Comparison of ENCODE assay signal across 31 mouse cellular contexts in the genomic region with DNA sequence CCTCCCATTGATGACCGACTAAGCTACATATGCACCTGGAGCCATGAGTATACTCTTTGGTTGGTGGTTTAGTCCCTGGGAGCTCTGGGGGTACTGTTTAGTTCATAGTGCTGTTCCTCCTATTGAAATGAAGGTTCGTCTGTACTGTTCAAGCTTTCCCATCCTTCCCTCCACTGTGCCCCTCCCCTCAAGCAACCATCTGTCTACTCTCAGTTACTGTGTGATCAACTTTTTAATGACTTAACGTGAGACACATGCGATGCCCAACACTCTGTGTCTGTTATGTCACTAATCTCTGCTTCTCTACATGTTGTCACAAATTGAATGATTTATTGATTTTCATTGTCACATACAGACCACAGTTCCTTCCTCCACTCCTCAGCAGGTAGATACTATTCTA.
DNase-seq lines count a peak whose midpoint lies in the region; ATAC-seq lines count a peak whose summit lies in the region.
"Had no signal": no experiment of that assay in that cellular context is flagged by ENCODE, and none has a peak within 500 bp of the region (broad histone marks: within the 10 kb centered on the region; RNA-seq: fewer than 3 reads in every experiment).

No protein-coding gene starts in this region.

- no peak overlapping the region for H3K9ac ChIP-seq in forebrain, embryonic 14.5 days (ENCODE audit: low read length)
- no peak overlapping the region for H3K9ac ChIP-seq in forebrain, embryonic 11.5 days (ENCODE audit: low read length)
- H3K9ac ChIP-seq in midbrain, embryonic 16.5 days (ENCODE audit: low read depth, low read length) = no peak overlapping the region
- H3K9ac ChIP-seq in midbrain, embryonic 13.5 days (replicated peaks) = no peak overlapping the region
- no peak overlapping the region for H3K9ac ChIP-seq in forebrain, embryonic 16.5 days (replicated peaks; ENCODE audit: low read depth, low read length)
- H3K9ac ChIP-seq: embryonic facial prominence, embryonic 13.5 days; heart, embryonic 12.5 days; heart, embryonic 15.5 days; hindbrain, embryonic 15.5 days had no signal

- no peaks in the 10 kb centered on the region for H3K4me1 ChIP-seq in forebrain, embryonic 14.5 days (ENCODE audit: control insufficient read depth, insufficient read depth, low read length)
- no peaks in the 10 kb centered on the region for H3K4me1 ChIP-seq in forebrain, embryonic 11.5 days (replicated peaks; ENCODE audit: control insufficient read depth, insufficient read depth, low read length)
- H3K4me1 ChIP-seq in midbrain, embryonic 16.5 days (ENCODE audit: control insufficient read depth, insufficient read depth, low read length) = no peaks in the 10 kb centered on the region
- no peaks in the 10 kb centered on the region for H3K4me1 ChIP-seq in midbrain, embryonic 13.5 days (replicated peaks)
- no peaks in the 10 kb centered on the region for H3K4me1 ChIP-seq in forebrain, embryonic 16.5 days (replicated peaks; ENCODE audit: control insufficient read depth, insufficient read depth, low read length)
- H3K4me1 ChIP-seq: hindbrain, embryonic 10.5 days; hindbrain, embryonic 15.5 days had no signal

- peak; percentile 69; the same call in 1 of the 2 replicates for ATAC-seq in forebrain, embryonic 14.5 days
- no peak for ATAC-seq in forebrain, embryonic 11.5 days (replicated peaks; ENCODE audit: low FRiP score)
- ATAC-seq in midbrain, embryonic 16.5 days = 0 out of 2 replicates have a peak, but pooled peaks have one; percentile 36
- ATAC-seq in midbrain, embryonic 13.5 days = no peak
- ATAC-seq in forebrain, embryonic 16.5 days = peak; percentile 65; the same call in 1 of the 2 replicates
- ATAC-seq: intestine, postnatal 0 days; Patski had no signal

- DNase-seq in forebrain, embryonic 14.5 days (ENCODE audit: low spot score) = peak; percentile 16
- DNase-seq in forebrain, embryonic 11.5 days (ENCODE audit: low spot score) = no peak
- DNase-seq in gastrocnemius, postnatal 25 days = no peak
- DNase-seq: adrenal gland, postnatal 10 days; adrenal gland, postnatal 36 days; B cell, adult 2 months; cerebellum, adult 11 months; cerebellum, adult 8-10 months; cerebellum, postnatal 10 days; cerebellum, postnatal 36 days; embryo, embryonic 11 days; gastrocnemius, adult 2 months; gastrocnemius, postnatal 14 days; heart, adult 18-20 months; heart, postnatal 10 days; heart, postnatal 36 days; kidney, adult 2 months had no signal

- H3K27ac ChIP-seq in forebrain, embryonic 14.5 days (ENCODE audit: low read depth, low read length) = no peak overlapping the region
- no peak overlapping the region for H3K27ac ChIP-seq in forebrain, embryonic 11.5 days (ENCODE audit: low read depth, low read length)
- no peak overlapping the region for H3K27ac ChIP-seq in midbrain, embryonic 16.5 days (ENCODE audit: low read length)
- H3K27ac ChIP-seq in midbrain, embryonic 13.5 days = no peak overlapping the region
- no peak overlapping the region for H3K27ac ChIP-seq in forebrain, embryonic 16.5 days (ENCODE audit: low read length)
- H3K27ac ChIP-seq: embryonic facial prominence, embryonic 10.5 days; embryonic facial prominence, embryonic 13.5 days; gastrocnemius, adult 2 months; heart, embryonic 15.5 days; hindbrain, embryonic 10.5 days; hindbrain, embryonic 15.5 days had no signal

- no peaks in the 10 kb centered on the region for H3K36me3 ChIP-seq in forebrain, embryonic 14.5 days (ENCODE audit: control insufficient read depth, insufficient read depth, low read length)
- H3K36me3 ChIP-seq in forebrain, embryonic 11.5 days (ENCODE audit: control insufficient read depth, insufficient read depth, low read length) = no peaks in the 10 kb centered on the region
- no peaks in the 10 kb centered on the region for H3K36me3 ChIP-seq in midbrain, embryonic 16.5 days (ENCODE audit: control insufficient read depth, insufficient read depth, low read length)
- H3K36me3 ChIP-seq in midbrain, embryonic 13.5 days = no peaks in the 10 kb centered on the region
- H3K36me3 ChIP-seq in forebrain, embryonic 16.5 days (ENCODE audit: control insufficient read depth, insufficient read depth) = no peaks in the 10 kb centered on the region
- H3K36me3 ChIP-seq: hindbrain, embryonic 10.5 days had no signal

- H3K4me2 ChIP-seq in forebrain, embryonic 14.5 days (ENCODE audit: low read length) = no peak overlapping the region
- H3K4me2 ChIP-seq in forebrain, embryonic 11.5 days (ENCODE audit: low read depth, low read length, severe bottlenecking) = no peak overlapping the region
- H3K4me2 ChIP-seq in midbrain, embryonic 16.5 days (ENCODE audit: low read length) = no peak overlapping the region
- no peak overlapping the region for H3K4me2 ChIP-seq in midbrain, embryonic 13.5 days (replicated peaks)
- no peak overlapping the region for H3K4me2 ChIP-seq in forebrain, embryonic 16.5 days (ENCODE audit: low read length)
- H3K4me2 ChIP-seq: embryonic facial prominence, embryonic 13.5 days; heart, embryonic 12.5 days; heart, embryonic 15.5 days; hindbrain, embryonic 15.5 days had no signal

- no peaks in the 10 kb centered on the region for H3K27me3 ChIP-seq in forebrain, embryonic 14.5 days (replicated peaks; ENCODE audit: control insufficient read depth, insufficient read depth, low read length)
- no peaks in the 10 kb centered on the region for H3K27me3 ChIP-seq in forebrain, embryonic 11.5 days (ENCODE audit: control insufficient read depth, insufficient read depth, low read length)
- no peaks in the 10 kb centered on the region for H3K27me3 ChIP-seq in midbrain, embryonic 16.5 days (ENCODE audit: control insufficient read depth, insufficient read depth, low read depth, low read length)
- H3K27me3 ChIP-seq in midbrain, embryonic 13.5 days = no peaks in the 10 kb centered on the region
- H3K27me3 ChIP-seq in forebrain, embryonic 16.5 days (replicated peaks; ENCODE audit: control insufficient read depth, insufficient read depth, low read length) = no peaks in the 10 kb centered on the region
- H3K27me3 ChIP-seq: CH12.LX; embryonic facial prominence, embryonic 13.5 days; heart, embryonic 12.5 days; heart, embryonic 15.5 days; hindbrain, embryonic 15.5 days; Patski had no signal

- no peaks in the 10 kb centered on the region for H3K9me3 ChIP-seq in forebrain, embryonic 14.5 days (replicated peaks; ENCODE audit: control insufficient read depth, low read length)
- H3K9me3 ChIP-seq in forebrain, embryonic 11.5 days (ENCODE audit: control insufficient read depth, low read length) = no peaks in the 10 kb centered on the region
- H3K9me3 ChIP-seq in midbrain, embryonic 16.5 days (replicated peaks; ENCODE audit: control insufficient read depth, low read length, poor library complexity, severe bottlenecking) = no peaks in the 10 kb centered on the region
- H3K9me3 ChIP-seq in midbrain, embryonic 13.5 days = no peaks in the 10 kb centered on the region
- no peaks in the 10 kb centered on the region for H3K9me3 ChIP-seq in forebrain, embryonic 16.5 days (ENCODE audit: control insufficient read depth, low read length)
- H3K9me3 ChIP-seq: embryonic facial prominence, embryonic 10.5 days; embryonic facial prominence, embryonic 13.5 days; G1E; heart, embryonic 12.5 days; heart, embryonic 15.5 days; hindbrain, embryonic 10.5 days; hindbrain, embryonic 15.5 days had no signal

- 74% methylated on average over 4 of the region's 4 CpGs for WGBS in forebrain, embryonic 14.5 days
- WGBS in forebrain, embryonic 11.5 days = 90% methylated on average over 4 of the region's 4 CpGs
- 87% methylated on average over 4 of the region's 4 CpGs for WGBS in midbrain, embryonic 16.5 days
- WGBS in midbrain, embryonic 13.5 days = 85% methylated on average over 4 of the region's 4 CpGs
- 79% methylated on average over 4 of the region's 4 CpGs for WGBS in forebrain, embryonic 16.5 days

- no peak overlapping the region for H3K4me3 ChIP-seq in forebrain, embryonic 14.5 days (ENCODE audit: low read depth, low read length)
- H3K4me3 ChIP-seq in forebrain, embryonic 11.5 days (ENCODE audit: low read depth, low read length) = no peak overlapping the region
- H3K4me3 ChIP-seq in midbrain, embryonic 16.5 days (ENCODE audit: low read depth, low read length) = no peak overlapping the region
- no peak overlapping the region for H3K4me3 ChIP-seq in midbrain, embryonic 13.5 days (replicated peaks)
- no peak overlapping the region for H3K4me3 ChIP-seq in forebrain, embryonic 16.5 days (replicated peaks; ENCODE audit: low read length)
- H3K4me3 ChIP-seq: embryonic facial prominence, embryonic 10.5 days; embryonic facial prominence, embryonic 13.5 days; erythroblast, embryonic 14.5 days; gastrocnemius, adult 2 months; heart, embryonic 12.5 days; heart, embryonic 15.5 days; hindbrain, embryonic 10.5 days; hindbrain, embryonic 15.5 days had no signal

Comparison
In these comparisons a context has a peak if more than half of its experiments do, and no peak if none do; other contexts are left out.
1. ATAC-seq: peak in forebrain, embryonic 14.5 days (single experiment), midbrain, embryonic 16.5 days (single experiment) and forebrain, embryonic 16.5 days (single experiment); none in forebrain, embryonic 11.5 days (single experiment) and midbrain, embryonic 13.5 days (single experiment).